Mouse (Mus musculus): ENCODE results near the gene Hs3st5.

GRCm38 (mm10) chr10:36754471-36754870, 247.9 kb downstream of the Hs3st5 start:
- no peak for TF ChIP-seq POLR2A (IDR thresholded peaks at IDR 0.05; ENCODE audit: borderline replicate concordance, control insufficient read depth, low read depth, low read length)
- TF ChIP-seq CTCF (IDR thresholded peaks at IDR 0.05; ENCODE audit: control insufficient read depth, insufficient read depth, low read length) = no peak

Measured in bone marrow, adult 2 months (tissue).